Mouse (Mus musculus): ENCODE measurements at regions not wholly inside any gene's neighbourhood (a gene's known extent, or its start where the extent isn't known, plus 50 kb on each side); places are given as distances from the start of the nearest gene placed in this dataset.

- 78% methylated on average over 4 of the region's 4 CpGs for WGBS
- H3K36me3 ChIP-seq, result no peaks in the 10 kb centered on the region
- H3K9me3 ChIP-seq, result no peaks in the 10 kb centered on the region
- no peak for DNase-seq (ENCODE audit: low spot score)
- H3K4me3 ChIP-seq, result no peak overlapping the region
- no peak overlapping the region for H3K27ac ChIP-seq
- H3K4me1 ChIP-seq, result no peaks in the 10 kb centered on the region
- H3K27me3 ChIP-seq (ENCODE audit: insufficient read depth, poor library complexity, severe bottlenecking), result 0 out of 2 replicates have a peak, but pooled peaks cover 6% of the 10 kb centered on the region
These were observed 103.8 kb downstream of the Olig3 start for GRCm38 (mm10) chr10:19460164-19460563.

- WGBS, result 72% methylated on average over 3 of the region's 3 CpGs
- DNase-seq (ENCODE audit: low spot score), result no peak
- H3K27me3 ChIP-seq (ENCODE audit: insufficient read depth, poor library complexity, severe bottlenecking), result 0 out of 2 replicates have a peak, but pooled peaks cover 3% of the 10 kb centered on the region
- H3K36me3 ChIP-seq, result no peaks in the 10 kb centered on the region
- H3K27ac ChIP-seq, result no peak overlapping the region
- no peak overlapping the region for H3K4me3 ChIP-seq
- no peaks in the 10 kb centered on the region for H3K9me3 ChIP-seq
- H3K4me1 ChIP-seq, result no peaks in the 10 kb centered on the region
These were observed 107.5 kb downstream of the Olig3 start for GRCm38 (mm10) chr10:19463800-19464199.

GRCm38 (mm10) chr10:19464504-19464903, 108.2 kb downstream of the Olig3 start:
- Histone ChIP-seq H3K27ac (no peak overlapping the region), H3K4me1 (no peaks in the 10 kb centered on the region), H3K27me3 (ENCODE audit: insufficient read depth, poor library complexity, severe bottlenecking) (0 out of 2 replicates have a peak, but pooled peaks cover 3% of the 10 kb centered on the region), H3K4me3 (no peak overlapping the region), H3K36me3 (no peaks in the 10 kb centered on the region), H3K9me3 (no peaks in the 10 kb centered on the region)
- DNase-seq (ENCODE audit: low spot score), result no peak
- 74% methylated on average over 5 of the region's 5 CpGs for WGBS

- no peak for DNase-seq (ENCODE audit: low spot score)
- WGBS, result 73% methylated on average over 9 of the region's 9 CpGs
- Histone ChIP-seq H3K4me3 (no peak overlapping the region), H3K27ac (no peak overlapping the region), H3K27me3 (ENCODE audit: insufficient read depth, poor library complexity, severe bottlenecking) (no peaks in the 10 kb centered on the region), H3K4me1 (no peaks in the 10 kb centered on the region), H3K9me3 (no peaks in the 10 kb centered on the region), H3K36me3 (no peaks in the 10 kb centered on the region)
These were observed 115.2 kb downstream of the Olig3 start for GRCm38 (mm10) chr10:19471349-19472040.

- DNase-seq (ENCODE audit: low spot score), result no peak
- WGBS, result 57% methylated on average over 6 of the region's 6 CpGs
- H3K9me3 ChIP-seq, result no peaks in the 10 kb centered on the region
- H3K36me3 ChIP-seq, result no peaks in the 10 kb centered on the region
- no peak overlapping the region for H3K4me3 ChIP-seq
- no peak overlapping the region for H3K27ac ChIP-seq
- H3K4me1 ChIP-seq, result no peaks in the 10 kb centered on the region
- no peaks in the 10 kb centered on the region for H3K27me3 ChIP-seq (ENCODE audit: insufficient read depth, poor library complexity, severe bottlenecking)
These were observed 115.7 kb downstream of the Olig3 start for GRCm38 (mm10) chr10:19472066-19472465.

GRCm38 (mm10) chr10:19472949-19473535, 116.7 kb downstream of the Olig3 start:
- 82% methylated on average over 3 of the region's 3 CpGs for WGBS
- no peak for DNase-seq (ENCODE audit: low spot score)
- Histone ChIP-seq H3K27ac (no peak overlapping the region), H3K27me3 (ENCODE audit: insufficient read depth, poor library complexity, severe bottlenecking) (no peaks in the 10 kb centered on the region), H3K9me3 (no peaks in the 10 kb centered on the region), H3K36me3 (no peaks in the 10 kb centered on the region), H3K4me3 (no peak overlapping the region), H3K4me1 (no peaks in the 10 kb centered on the region)

GRCm38 (mm10) chr10:19485537-19486135, 106.1 kb upstream of the Ifngr1 start:
- no peaks in the 10 kb centered on the region for H3K27me3 ChIP-seq (ENCODE audit: insufficient read depth, poor library complexity, severe bottlenecking)
- 77% methylated on average over 15 of the region's 15 CpGs for WGBS

GRCm38 (mm10) chr10:19490500-19490899, 101.2 kb upstream of the Ifngr1 start:
- no peaks in the 10 kb centered on the region for H3K36me3 ChIP-seq
- no peak overlapping the region for H3K4me3 ChIP-seq
- no peaks in the 10 kb centered on the region for H3K9me3 ChIP-seq
- DNase-seq (ENCODE audit: low spot score), result no peak
- H3K4me1 ChIP-seq, result peaks cover 6% of the 10 kb centered on the region; the same call in 1 of the 2 replicates
- WGBS, result 47% methylated on average over 8 of the region's 8 CpGs
- H3K27ac ChIP-seq, result no peak overlapping the region
- no peaks in the 10 kb centered on the region for H3K27me3 ChIP-seq (ENCODE audit: insufficient read depth, poor library complexity, severe bottlenecking)

More at GRCm38 (mm10) chr10:19485537-19486135, 106.1 kb upstream of the Ifngr1 start:
- Histone ChIP-seq H3K9me3 (no peaks in the 10 kb centered on the region), H3K4me3 (no peak overlapping the region), H3K27ac (no peak overlapping the region), H3K36me3 (no peaks in the 10 kb centered on the region), H3K4me1 (no peaks in the 10 kb centered on the region)
- no peak for DNase-seq (ENCODE audit: low spot score)

GRCm38 (mm10) chr10:19491513-19492380, 100.0 kb upstream of the Ifngr1 start:
- H3K36me3 ChIP-seq, result no peaks in the 10 kb centered on the region
- H3K9me3 ChIP-seq, result no peaks in the 10 kb centered on the region
- H3K27ac ChIP-seq, result no peak overlapping the region
- no peaks in the 10 kb centered on the region for H3K27me3 ChIP-seq (ENCODE audit: insufficient read depth, poor library complexity, severe bottlenecking)
- WGBS, result 58% methylated on average over 21 of the region's 21 CpGs
- DNase-seq (ENCODE audit: low spot score), result no peak
- peaks cover 6% of the 10 kb centered on the region; the same call in 1 of the 2 replicates for H3K4me1 ChIP-seq
- H3K4me3 ChIP-seq, result no peak overlapping the region

- DNase-seq (ENCODE audit: low spot score), result no peak
- peak overlapping the region; percentile 37 for H3K4me3 ChIP-seq
- 9% methylated on average over 9 of the region's 9 CpGs for WGBS
These were observed 97.2 kb upstream of the Ifngr1 start for GRCm38 (mm10) chr10:19494461-19495105.

GRCm38 (mm10) chr10:19498112-19498511, 93.6 kb upstream of the Ifngr1 start:
- no peak overlapping the region for H3K4me3 ChIP-seq
- H3K27ac ChIP-seq, result no peak overlapping the region
- 85% methylated on average over 4 of the region's 4 CpGs for WGBS
- DNase-seq (ENCODE audit: low spot score), result no peak
- no peaks in the 10 kb centered on the region for H3K36me3 ChIP-seq
- no peaks in the 10 kb centered on the region for H3K27me3 ChIP-seq (ENCODE audit: insufficient read depth, poor library complexity, severe bottlenecking)
- peaks cover 6% of the 10 kb centered on the region; the same call in 1 of the 2 replicates for H3K4me1 ChIP-seq
- no peaks in the 10 kb centered on the region for H3K9me3 ChIP-seq

More at GRCm38 (mm10) chr10:19494461-19495105, 97.2 kb upstream of the Ifngr1 start:
- no peaks in the 10 kb centered on the region for H3K27me3 ChIP-seq (ENCODE audit: insufficient read depth, poor library complexity, severe bottlenecking)
- H3K36me3 ChIP-seq, result no peaks in the 10 kb centered on the region
- 0 out of 2 replicates have a peak overlapping the region, but pooled peaks have one; percentile 6 for H3K27ac ChIP-seq
- peaks cover 6% of the 10 kb centered on the region; the same call in 1 of the 2 replicates for H3K4me1 ChIP-seq
- H3K9me3 ChIP-seq, result no peaks in the 10 kb centered on the region

- Histone ChIP-seq H3K4me3 (no peak overlapping the region), H3K9me3 (no peaks in the 10 kb centered on the region), H3K36me3 (no peaks in the 10 kb centered on the region), H3K27me3 (ENCODE audit: insufficient read depth, poor library complexity, severe bottlenecking) (0 out of 2 replicates have a peak, but pooled peaks cover 5% of the 10 kb centered on the region), H3K4me1 (no peaks in the 10 kb centered on the region), H3K27ac (no peak overlapping the region)
- no peak for DNase-seq (ENCODE audit: low spot score)
- WGBS, result 90% methylated on average over 4 of the region's 4 CpGs
These were observed 88.9 kb upstream of the Ifngr1 start for GRCm38 (mm10) chr10:19502874-19503273.

Data from heart, embryonic 10.5 days (tissue).